Mouse (Mus musculus) spleen, adult 2 months (tissue): Measurements from ENCODE around the gene 9930111J21Rik2.
"Not testable (repeated sequence)": the region's sequence is repeated elsewhere in the genome, so short reads cannot be mapped to it uniquely, and the experiment has no call there.

Experiments
- CTCF ChIP-seq: fragments of 200-500 bp; IDR thresholded peaks from 2 replicates; pipeline ENCODE4 v1.5.1; 2011; ENCODE audit warnings: mild to moderate bottlenecking, inconsistent platforms; ENCODE audit not compliant: insufficient read depth, insufficient read length, insufficient replicate concordance; ENCODE audit errors: extremely low read depth
- POLR2A ChIP-seq: fragments of 200-500 bp; IDR thresholded peaks from 2 replicates; pipeline ENCODE4 v1.6.1; 2011; ENCODE audit warnings: low read depth, low read length, inconsistent platforms

GRCm38 (mm10) chr11:49006785-49007184 lies 44.3 kb downstream of the 9930111J21Rik2 start:
- not testable (repeated sequence) for TF ChIP-seq POLR2A, CTCF
